Mouse (Mus musculus) intestine, embryonic 14.5 days (tissue): ENCODE results near the gene Rassf5. TPM values are rescaled to one million over a fixed set of nuclear protein-coding genes. Genes with fewer than 3 reads are reported as not detected.
"Not testable (repeated sequence)": the region's sequence is repeated elsewhere in the genome, so short reads cannot be mapped to it uniquely, and the experiment has no call there.

Source experiments
- ATAC-seq: fragments of 200-750 bp; cut with Nextera tagmentation; replicated peaks from 2 replicates; pipeline ENCODE4 v1.8.0; 2017; ENCODE audit warnings: low read depth, moderate number of reproducible peaks, moderate TSS enrichment, moderate library complexity; ENCODE audit not compliant: low FRiP score, low TSS enrichment
- DNase-seq: peaks from one replicate; pipeline ENCODE4 v3.0.0-alpha.2; 2018; ENCODE audit warnings: low spot score
- H3K27ac ChIP-seq: fragments of 300-500 bp; sonication (generic); 2 replicates; pipeline ENCODE4 v1.5.1; 2014; ENCODE audit warnings: low read depth, mild to moderate bottlenecking, control low read depth
- H3K27me3 ChIP-seq: fragments of 300-500 bp; sonication (generic); replicated peaks from 2 replicates; pipeline ENCODE4 v1.6.1; 2014; ENCODE audit warnings: low read length, control low read depth; ENCODE audit not compliant: control insufficient read depth, insufficient read depth
- H3K36me3 ChIP-seq: fragments of 300-500 bp; sonication (generic); 2 replicates; pipeline ENCODE4 v1.6.1; 2014; ENCODE audit warnings: low read length, control low read depth; ENCODE audit not compliant: control insufficient read depth, insufficient read depth
- H3K4me1 ChIP-seq: fragments of 300-500 bp; sonication (generic); replicated peaks from 2 replicates; pipeline ENCODE4 v1.6.1; 2014; ENCODE audit warnings: low read length, control low read depth, mixed read lengths; ENCODE audit not compliant: control insufficient read depth, insufficient read depth
- H3K4me2 ChIP-seq: fragments of 300-500 bp; sonication (generic); 2 replicates; pipeline ENCODE4 v1.6.1; 2014; ENCODE audit warnings: low read length
- H3K4me3 ChIP-seq: fragments of 300-500 bp; sonication (generic); 2 replicates; pipeline ENCODE4 v1.5.1; 2014; ENCODE audit warnings: low read depth, low read length, control low read depth, mixed read lengths
- H3K9ac ChIP-seq: fragments of 300-500 bp; sonication (generic); 2 replicates; pipeline ENCODE4 v1.6.1; 2014; ENCODE audit warnings: mild to moderate bottlenecking, low read length
- H3K9me3 ChIP-seq: fragments of 300-500 bp; sonication (generic); 2 replicates; pipeline ENCODE4 v1.6.1; 2016; ENCODE audit warnings: low read length, control low read depth; ENCODE audit not compliant: control insufficient read depth
- WGBS: fragments of 180-500 bp; shearing (Covaris S2); extraction: QIAGEN DNeasy Blood & Tissue Kit; methylation state at CpG from one replicate; pipeline ENCODE4 v1.1.7; 2014; 5-methylcytosine and 5-hydroxymethylcytosine counted together
- polyA plus RNA-seq: library from polyadenylated mRNA; unstranded; fragments of >200 nt; fragmentation: Nextera tagmentation; extraction: Ambion mirVana; gene quantifications from 2 replicates; pipeline ENCODE4 v1.2.1, GENCODE M21; 2014

Gene Rassf5
- polyA plus RNA-seq, 1 experiment from 2014 or later = 2.9 TPM

DNA sequence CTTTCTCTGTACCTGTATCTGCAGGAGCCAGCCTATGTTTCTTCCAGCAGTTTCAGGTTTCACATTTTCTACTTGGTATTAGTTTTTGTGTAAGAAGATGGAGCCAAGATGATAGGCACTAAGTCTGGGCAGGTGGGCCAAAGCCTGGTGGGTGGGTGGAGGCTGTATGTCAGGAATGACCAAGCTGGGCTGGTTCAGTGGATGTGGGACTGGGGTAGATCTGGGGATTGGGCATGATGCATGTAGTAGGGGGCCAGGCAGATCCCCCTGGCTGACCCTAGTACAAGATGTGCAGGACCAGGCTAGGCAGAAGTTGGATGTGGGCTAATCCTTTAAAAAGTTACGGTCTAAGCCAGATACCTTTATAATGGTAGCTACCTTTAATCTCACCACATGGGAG lies 69.9 kb downstream of the Rassf5 start:
- Histone ChIP-seq H3K27ac (no peak overlapping the region), H3K9ac (no peak overlapping the region), H3K27me3 (no peaks in the 10 kb centered on the region), H3K4me2 (no peak overlapping the region), H3K4me3 (no peak overlapping the region), H3K4me1 (no peaks in the 10 kb centered on the region), H3K9me3 (no peaks in the 10 kb centered on the region), H3K36me3 (peaks cover 91% of the 10 kb centered on the region)
- WGBS = 89% methylated on average over 1 of the region's 1 CpGs
- no peak for ATAC-seq
- DNase-seq = no peak

DNA sequence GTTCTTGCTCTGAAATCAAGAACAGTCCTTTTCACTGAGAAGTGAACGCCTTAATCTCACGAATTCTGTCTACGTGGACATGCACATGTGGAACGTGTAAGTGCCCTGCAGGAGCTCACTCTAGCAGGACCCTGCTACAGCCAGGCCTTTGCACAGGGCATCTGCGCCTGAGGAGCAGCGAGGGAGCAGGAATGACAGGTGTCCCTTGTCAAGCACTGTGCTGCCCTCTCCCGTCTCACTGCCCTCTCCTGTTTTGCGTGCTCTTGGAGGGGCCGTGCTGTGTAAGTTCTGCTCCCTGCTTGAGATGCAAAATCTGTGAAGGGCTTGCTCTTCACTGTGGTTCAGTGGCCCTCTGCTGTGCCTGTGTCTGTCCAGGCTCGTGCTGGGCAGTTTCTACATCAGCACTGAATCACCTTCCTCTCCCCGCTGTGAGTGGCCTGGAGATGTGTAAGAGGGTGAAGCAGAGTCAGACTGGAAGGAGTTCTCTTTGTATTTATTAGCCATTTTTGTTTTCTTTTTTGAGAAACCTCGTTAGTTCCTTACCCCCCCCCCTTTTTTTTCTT lies 70.7 kb downstream of the Rassf5 start:
- Histone ChIP-seq H3K9ac (no peak overlapping the region), H3K4me2 (no peak overlapping the region), H3K4me1 (no peaks in the 10 kb centered on the region), H3K9me3 (no peaks in the 10 kb centered on the region), H3K4me3 (no peak overlapping the region), H3K27me3 (no peaks in the 10 kb centered on the region), H3K27ac (no peak overlapping the region), H3K36me3 (peaks cover 91% of the 10 kb centered on the region)
- no peak for ATAC-seq
- 73% methylated on average over 12 of the region's 12 CpGs for WGBS
- DNase-seq = no peak

DNA sequence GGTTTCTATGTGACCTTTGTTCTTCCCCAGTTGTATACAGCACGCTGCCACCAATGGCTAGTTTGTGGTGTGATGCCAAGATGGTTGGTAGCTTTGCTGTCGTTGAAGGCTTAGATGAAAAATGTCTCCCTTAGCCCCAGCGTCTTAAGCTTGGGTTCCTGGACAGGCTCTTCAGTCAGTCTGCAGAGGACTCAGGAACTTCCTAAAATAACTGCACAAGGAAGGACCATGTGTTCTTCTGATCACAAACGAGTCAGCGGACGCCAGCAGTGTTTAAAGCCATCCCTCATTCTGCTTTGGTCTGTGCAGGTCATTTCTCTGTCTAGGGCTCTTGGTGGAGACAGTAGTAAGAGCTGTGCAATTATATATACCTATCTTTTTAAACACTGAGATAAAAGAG lies 71.2 kb downstream of the Rassf5 start:
- no peak overlapping the region for H3K4me2 ChIP-seq
- DNase-seq (no peak), ATAC-seq (no peak)
- H3K27me3 ChIP-seq = no peaks in the 10 kb centered on the region
- H3K4me1 ChIP-seq = no peaks in the 10 kb centered on the region
- H3K9me3 ChIP-seq = no peaks in the 10 kb centered on the region
- H3K4me3 ChIP-seq = no peak overlapping the region
- WGBS = 74% methylated on average over 6 of the region's 6 CpGs
- H3K27ac ChIP-seq = no peak overlapping the region
- no peak overlapping the region for H3K9ac ChIP-seq
- H3K36me3 ChIP-seq = peaks cover 94% of the 10 kb centered on the region

DNA sequence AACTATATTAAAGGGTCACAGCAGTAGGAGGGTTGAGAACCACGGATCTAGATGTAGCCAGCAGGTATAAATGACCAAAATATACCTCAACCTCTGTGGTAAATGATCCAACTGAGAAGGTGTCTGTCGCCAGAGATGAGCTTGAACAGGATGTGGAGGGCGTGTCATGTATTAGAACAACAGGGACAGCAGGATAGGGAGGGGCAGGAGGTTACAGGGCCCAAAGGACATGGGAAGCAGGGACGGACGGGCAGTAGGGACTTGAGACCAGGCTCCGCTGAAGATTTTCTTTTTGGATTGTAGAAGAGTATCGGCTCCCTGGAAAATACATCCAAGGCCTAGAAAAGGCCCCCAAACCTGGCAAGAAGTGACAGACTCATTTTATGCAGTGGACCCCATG lies 72.1 kb downstream of the Rassf5 start:
- H3K27ac ChIP-seq = no peak overlapping the region
- H3K4me2 ChIP-seq = no peak overlapping the region
- no peaks in the 10 kb centered on the region for H3K9me3 ChIP-seq
- no peak for DNase-seq
- H3K36me3 ChIP-seq = peaks cover 94% of the 10 kb centered on the region
- no peaks in the 10 kb centered on the region for H3K27me3 ChIP-seq
- 88% methylated on average over 7 of the region's 7 CpGs for WGBS
- no peak overlapping the region for H3K9ac ChIP-seq
- ATAC-seq = no peak
- H3K4me3 ChIP-seq = no peak overlapping the region
- H3K4me1 ChIP-seq = no peaks in the 10 kb centered on the region

DNA sequence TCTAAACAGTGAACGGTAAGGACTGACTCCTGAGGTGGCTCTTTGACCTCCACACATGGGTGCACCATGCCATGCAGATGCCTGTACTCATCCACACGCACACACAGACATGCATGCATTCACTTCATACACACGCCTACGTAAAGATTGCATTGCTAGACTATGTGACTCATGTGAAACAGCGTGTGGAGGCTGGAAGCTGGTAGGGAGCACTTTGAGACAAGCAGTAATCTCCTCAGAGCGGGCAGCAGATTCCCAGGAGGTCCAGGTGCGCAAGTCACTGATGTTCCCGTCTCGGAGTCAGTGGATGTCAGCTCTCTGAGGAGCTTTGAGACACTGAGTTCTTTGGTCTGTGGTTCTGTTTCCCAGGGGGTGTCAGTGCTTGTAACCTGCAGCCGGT lies 77.4 kb downstream of the Rassf5 start:
- Histone ChIP-seq H3K27ac (no peak overlapping the region), H3K4me2 (no peak overlapping the region), H3K27me3 (no peaks in the 10 kb centered on the region), H3K9me3 (no peaks in the 10 kb centered on the region), H3K4me3 (no peak overlapping the region), H3K4me1 (no peaks in the 10 kb centered on the region), H3K36me3 (peaks cover 98% of the 10 kb centered on the region), H3K9ac (no peak overlapping the region)
- no peak for ATAC-seq
- no peak for DNase-seq
- 94% methylated on average over 10 of the region's 10 CpGs for WGBS

DNA sequence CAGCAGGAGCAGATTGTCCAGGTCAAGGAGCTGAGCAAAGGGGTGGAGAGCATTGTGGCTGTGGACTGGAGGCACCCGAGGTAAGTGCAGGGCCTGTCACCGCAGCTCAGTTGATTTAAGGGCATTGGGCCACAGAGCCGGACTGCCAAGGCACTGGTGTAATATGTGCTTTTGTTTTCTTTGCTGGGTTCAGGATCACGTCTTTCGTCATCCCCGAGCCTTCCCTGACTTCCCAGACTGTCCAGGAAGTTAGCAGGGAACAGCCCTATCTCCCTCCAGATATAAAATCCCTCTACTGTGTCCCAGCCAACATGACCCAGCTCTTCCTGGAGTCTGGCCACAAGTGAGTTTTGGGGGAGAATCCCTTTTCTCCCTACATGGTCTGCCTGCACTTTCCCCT lies 80.6 kb downstream of the Rassf5 start:
- Histone ChIP-seq H3K4me2 (no peak overlapping the region), H3K4me3 (no peak overlapping the region)
- ATAC-seq = no peak

DNA sequence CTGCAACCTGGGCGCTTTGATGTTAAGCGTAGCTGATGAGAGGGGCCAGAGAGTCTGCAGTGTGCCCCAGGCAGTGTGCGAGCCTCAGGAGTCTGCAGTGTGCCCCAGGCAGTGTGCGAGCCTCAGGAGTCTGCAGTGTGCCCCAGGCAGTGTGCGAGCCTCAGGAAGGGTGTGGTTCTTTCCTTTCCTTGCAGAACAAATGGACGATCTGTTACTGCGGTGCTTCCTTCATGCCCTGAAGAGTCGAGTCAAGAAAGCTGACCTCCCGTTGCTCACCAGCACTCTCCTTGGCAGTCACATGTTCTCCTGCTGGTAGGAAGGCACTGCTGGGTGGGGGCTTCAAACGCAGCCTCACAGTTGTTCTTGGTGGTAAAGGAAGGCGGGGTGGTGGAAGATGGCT lies 84.0 kb downstream of the Rassf5 start:
- no peak overlapping the region for H3K4me2 ChIP-seq
- no peak overlapping the region for H3K27ac ChIP-seq
- H3K4me1 ChIP-seq = no peaks in the 10 kb centered on the region
- ATAC-seq = no peak
- H3K4me3 ChIP-seq = no peak overlapping the region
- H3K9me3 ChIP-seq = no peaks in the 10 kb centered on the region
- H3K9ac ChIP-seq = no peak overlapping the region
- H3K27me3 ChIP-seq = no peaks in the 10 kb centered on the region
- WGBS = 82% methylated on average over 11 of the region's 11 CpGs
- DNase-seq = no peak
- H3K36me3 ChIP-seq = peaks cover 70% of the 10 kb centered on the region

More for the DNA sequence above, 80.6 kb downstream of the Rassf5 start:
- WGBS = 79% methylated on average over 6 of the region's 6 CpGs
- H3K9me3 ChIP-seq = no peaks in the 10 kb centered on the region
- H3K36me3 ChIP-seq = peaks cover 87% of the 10 kb centered on the region
- H3K4me1 ChIP-seq = no peaks in the 10 kb centered on the region
- DNase-seq = no peak
- no peaks in the 10 kb centered on the region for H3K27me3 ChIP-seq
- H3K27ac ChIP-seq = no peak overlapping the region
- no peak overlapping the region for H3K9ac ChIP-seq

DNA sequence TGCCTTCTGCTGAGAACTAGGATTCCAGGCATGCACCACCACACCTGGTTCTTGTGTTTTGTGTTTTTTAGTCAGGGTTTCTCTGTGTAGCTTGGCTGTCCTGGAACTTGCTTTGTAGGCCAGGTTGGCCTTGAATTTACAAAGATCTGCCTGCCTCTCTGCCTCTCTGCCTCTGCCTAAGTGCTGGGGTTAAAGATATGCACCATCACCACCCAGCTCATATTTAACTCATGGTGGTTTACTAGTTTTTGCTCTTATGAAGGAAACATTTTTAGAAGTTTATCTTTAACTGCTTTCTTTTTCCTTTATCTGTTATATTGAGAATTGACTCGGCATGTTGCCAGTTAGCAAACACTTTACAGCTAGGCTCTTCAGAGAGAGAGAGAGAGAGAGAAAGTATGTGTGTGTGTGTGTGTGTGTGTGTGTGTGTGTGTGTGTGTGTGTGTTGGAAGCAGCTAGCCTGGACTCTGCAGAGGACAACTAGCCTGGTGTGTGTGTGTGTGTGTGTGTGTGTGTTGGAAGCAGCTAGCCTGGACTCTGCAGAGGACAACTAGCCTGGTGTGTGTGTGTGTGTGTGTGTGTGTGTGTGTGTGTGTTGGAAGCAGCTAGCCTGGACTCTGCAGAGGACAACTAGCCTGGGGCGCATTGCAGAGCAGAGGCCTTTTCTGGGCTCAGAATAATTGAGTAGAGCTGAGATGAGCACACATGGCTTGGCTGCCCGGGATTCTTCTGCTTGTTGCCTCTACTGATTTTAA lies 85.3 kb downstream of the Rassf5 start:
- not testable (repeated sequence) for DNase-seq, H3K4me2 ChIP-seq, H3K4me3 ChIP-seq, H3K9ac ChIP-seq, H3K4me1 ChIP-seq, H3K9me3 ChIP-seq, H3K27me3 ChIP-seq, H3K27ac ChIP-seq
- 0 out of 2 replicates have a peak, but pooled peaks have one; percentile 50 for ATAC-seq
- 90% methylated on average over 3 of the region's 3 CpGs for WGBS
- peaks cover 62% of the 10 kb centered on the region for H3K36me3 ChIP-seq

DNA sequence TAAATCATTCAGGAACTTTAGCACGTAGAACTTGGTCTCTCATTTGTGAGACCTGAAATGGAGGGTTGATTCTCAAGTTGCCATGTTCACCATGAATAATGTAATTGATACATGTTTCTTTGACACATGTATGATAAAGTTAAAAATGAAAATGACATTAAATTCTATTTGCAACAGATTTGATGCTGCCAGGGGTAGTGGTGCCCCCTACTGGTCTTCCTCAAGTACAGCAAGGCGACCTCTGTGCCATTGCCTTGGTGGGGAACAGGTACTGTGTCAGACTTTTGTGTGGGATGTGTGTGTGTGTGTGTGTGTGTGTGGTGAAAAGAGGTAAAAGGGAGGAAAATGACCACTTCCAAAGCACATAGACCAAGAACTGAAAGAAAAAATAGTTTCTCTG lies 89.6 kb downstream of the Rassf5 start:
- 61% methylated on average over 2 of the region's 2 CpGs for WGBS
- H3K4me3 ChIP-seq = no peak overlapping the region
- peaks cover 8% of the 10 kb centered on the region for H3K4me1 ChIP-seq
- ATAC-seq (no peak), DNase-seq (no peak)
- H3K4me2 ChIP-seq = no peak overlapping the region
- peaks cover 24% of the 10 kb centered on the region for H3K36me3 ChIP-seq
- no peak overlapping the region for H3K9ac ChIP-seq
- H3K27me3 ChIP-seq = no peaks in the 10 kb centered on the region
- H3K27ac ChIP-seq = no peak overlapping the region
- no peaks in the 10 kb centered on the region for H3K9me3 ChIP-seq
